Mouse (Mus musculus): Measurements from ENCODE around the gene Gpc2. TPM values are rescaled to one million over a fixed set of nuclear protein-coding genes. Genes with fewer than 3 reads are reported as not detected.

The Gpc2 gene
- polyA plus RNA-seq (2016; fragmentation: Nextera tagmentation; extraction: Ambion mirVana) = 48.0 and 95.4 TPM in 2 replicates

GRCm38 (mm10) chr5:138279585-138280424 is at the start of gene Gpc2, which contains the start of the genes Gm43720 and Stag3:
TSS of gene Gpc2 (minus strand) at chr5:138280005.
TSS of gene Gm43720 (minus strand) at chr5:138279958.
TSS of gene Stag3 (plus strand) at chr5:138280240.
- WGBS = under 1% methylated on average over 56 of the region's 56 CpGs
- Histone ChIP-seq H3K4me1 (replicated peaks) (peaks cover 45% of the 10 kb centered on the region), H3K27ac (peak within 1 kb of the TSS; percentile 96), H3K4me3 (peak within 1 kb of the TSS; percentile 84), H3K36me3 (peaks cover 39% of the 10 kb centered on the region), H3K9me3 (peaks cover 5% of the 10 kb centered on the region), H3K27me3 (ENCODE audit: insufficient read depth, poor library complexity, severe bottlenecking) (peaks cover 14% of the 10 kb centered on the region)
- peak; percentile 99 for DNase-seq (ENCODE audit: low spot score)

GRCm38 (mm10) chr5:138312795-138313194 is 33.0 kb upstream of the Gpc2 start:
- 88% methylated on average over 3 of the region's 3 CpGs for WGBS
- H3K4me3 ChIP-seq = no peak overlapping the region
- no peaks in the 10 kb centered on the region for H3K27me3 ChIP-seq (ENCODE audit: insufficient read depth, poor library complexity, severe bottlenecking)
- H3K4me1 ChIP-seq (replicated peaks) = no peaks in the 10 kb centered on the region
- H3K9me3 ChIP-seq = 0 out of 2 replicates have a peak, but pooled peaks cover under 1% of the 10 kb centered on the region
- no peaks in the 10 kb centered on the region for H3K36me3 ChIP-seq
- H3K27ac ChIP-seq = no peak overlapping the region
- no peak for DNase-seq (ENCODE audit: low spot score)

- no peaks in the 10 kb centered on the region for H3K36me3 ChIP-seq
- H3K27ac ChIP-seq = no peak overlapping the region
- H3K4me3 ChIP-seq = no peak overlapping the region
- H3K27me3 ChIP-seq (ENCODE audit: insufficient read depth, poor library complexity, severe bottlenecking) = no peaks in the 10 kb centered on the region
- 87% methylated on average over 2 of the region's 2 CpGs for WGBS
- no peaks in the 10 kb centered on the region for H3K9me3 ChIP-seq
- DNase-seq (ENCODE audit: low spot score) = no peak
- H3K4me1 ChIP-seq (replicated peaks) = no peaks in the 10 kb centered on the region
These were observed 19.8 kb upstream of the Gpc2 start for GRCm38 (mm10) chr5:138299613-138300012.

- no peaks in the 10 kb centered on the region for H3K4me1 ChIP-seq (replicated peaks)
- H3K4me3 ChIP-seq = no peak overlapping the region
- no peak for DNase-seq (ENCODE audit: low spot score)
- no peaks in the 10 kb centered on the region for H3K36me3 ChIP-seq
- no peaks in the 10 kb centered on the region for H3K9me3 ChIP-seq
- no peaks in the 10 kb centered on the region for H3K27me3 ChIP-seq (ENCODE audit: insufficient read depth, poor library complexity, severe bottlenecking)
- H3K27ac ChIP-seq = no peak overlapping the region
These were observed 14.4 kb upstream of the Gpc2 start for GRCm38 (mm10) chr5:138294158-138294557.

GRCm38 (mm10) chr5:138291638-138292037 is 11.8 kb upstream of the Gpc2 start:
- no peaks in the 10 kb centered on the region for H3K36me3 ChIP-seq
- no peaks in the 10 kb centered on the region for H3K4me1 ChIP-seq (replicated peaks)
- 82% methylated on average over 1 of the region's 1 CpGs for WGBS
- H3K9me3 ChIP-seq = no peaks in the 10 kb centered on the region
- DNase-seq (ENCODE audit: low spot score) = no peak
- no peak overlapping the region for H3K27ac ChIP-seq
- H3K27me3 ChIP-seq (ENCODE audit: insufficient read depth, poor library complexity, severe bottlenecking) = no peaks in the 10 kb centered on the region
- H3K4me3 ChIP-seq = no peak overlapping the region

GRCm38 (mm10) chr5:138287861-138288260 is 8.1 kb upstream of the Gpc2 start:
- Histone ChIP-seq H3K27ac (no peak overlapping the region), H3K9me3 (no peaks in the 10 kb centered on the region), H3K36me3 (no peaks in the 10 kb centered on the region), H3K27me3 (ENCODE audit: insufficient read depth, poor library complexity, severe bottlenecking) (no peaks in the 10 kb centered on the region), H3K4me1 (replicated peaks) (no peaks in the 10 kb centered on the region), H3K4me3 (no peak overlapping the region)
- 83% methylated on average over 3 of the region's 3 CpGs for WGBS
- no peak for DNase-seq (ENCODE audit: low spot score)

GRCm38 (mm10) chr5:138283540-138283939 is 3.7 kb upstream of the Gpc2 start:
- Histone ChIP-seq H3K4me3 (no peak overlapping the region), H3K4me1 (replicated peaks) (peaks cover 8% of the 10 kb centered on the region), H3K9me3 (peaks cover 5% of the 10 kb centered on the region), H3K36me3 (peaks cover 2% of the 10 kb centered on the region; the same call in 1 of the 2 replicates), H3K27ac (no peak overlapping the region), H3K27me3 (ENCODE audit: insufficient read depth, poor library complexity, severe bottlenecking) (peaks cover 14% of the 10 kb centered on the region)
- 51% methylated on average over 1 of the region's 1 CpGs for WGBS
- no peak for DNase-seq (ENCODE audit: low spot score)

GRCm38 (mm10) chr5:138281798-138282197 is 2.0 kb upstream of the Gpc2 start:
- Histone ChIP-seq H3K9me3 (peaks cover 5% of the 10 kb centered on the region), H3K27ac (no peak overlapping the region), H3K36me3 (peaks cover 19% of the 10 kb centered on the region), H3K27me3 (ENCODE audit: insufficient read depth, poor library complexity, severe bottlenecking) (peaks cover 14% of the 10 kb centered on the region), H3K4me3 (no peak overlapping the region), H3K4me1 (replicated peaks) (peaks cover 25% of the 10 kb centered on the region)
- DNase-seq (ENCODE audit: low spot score) = no peak
- 92% methylated on average over 2 of the region's 2 CpGs for WGBS

GRCm38 (mm10) chr5:138280829-138281228 is 1.0 kb upstream of the Gpc2 start:
- DNase-seq (ENCODE audit: low spot score) = no peak
- H3K36me3 ChIP-seq = peaks cover 29% of the 10 kb centered on the region
- 92% methylated on average over 15 of the region's 15 CpGs for WGBS

GRCm38 (mm10) chr5:138280425-138280768 is 592 bp upstream of the Gpc2 start:
- 24% methylated on average over 26 of the region's 26 CpGs for WGBS
- H3K9me3 ChIP-seq = peaks cover 5% of the 10 kb centered on the region
- no peak for DNase-seq (ENCODE audit: low spot score)
- peak overlapping the region; percentile 84 for H3K4me3 ChIP-seq
- H3K27ac ChIP-seq = peak overlapping the region; percentile 64; the same call in 1 of the 2 replicates
- H3K27me3 ChIP-seq (ENCODE audit: insufficient read depth, poor library complexity, severe bottlenecking) = peaks cover 14% of the 10 kb centered on the region
- H3K4me1 ChIP-seq (replicated peaks) = peaks cover 39% of the 10 kb centered on the region
- peaks cover 33% of the 10 kb centered on the region for H3K36me3 ChIP-seq

More at GRCm38 (mm10) chr5:138280829-138281228, 1.0 kb upstream of the Gpc2 start:
- Histone ChIP-seq H3K4me1 (replicated peaks) (peaks cover 35% of the 10 kb centered on the region), H3K4me3 (no peak overlapping the region), H3K27me3 (ENCODE audit: insufficient read depth, poor library complexity, severe bottlenecking) (peaks cover 14% of the 10 kb centered on the region), H3K9me3 (peaks cover 5% of the 10 kb centered on the region), H3K27ac (no peak overlapping the region)

GRCm38 (mm10) chr5:138277994-138278393 is 1.8 kb downstream of the Gpc2 start:
- Histone ChIP-seq H3K36me3 (peaks cover 50% of the 10 kb centered on the region), H3K9me3 (peaks cover 5% of the 10 kb centered on the region), H3K4me3 (peak overlapping the region; percentile 84), H3K4me1 (replicated peaks) (peaks cover 63% of the 10 kb centered on the region), H3K27me3 (ENCODE audit: insufficient read depth, poor library complexity, severe bottlenecking) (peaks cover 14% of the 10 kb centered on the region), H3K27ac (no peak overlapping the region)
- no peak for DNase-seq (ENCODE audit: low spot score)
- WGBS = 83% methylated on average over 7 of the region's 7 CpGs

- 0 out of 2 replicates have a peak, but pooled peaks cover 5% of the 10 kb centered on the region for H3K27me3 ChIP-seq (ENCODE audit: insufficient read depth, poor library complexity, severe bottlenecking)
- H3K4me3 ChIP-seq = peak overlapping the region; percentile 52
- no peaks in the 10 kb centered on the region for H3K9me3 ChIP-seq
- H3K36me3 ChIP-seq = peaks cover 50% of the 10 kb centered on the region
- peak; percentile 70 for DNase-seq (ENCODE audit: low spot score)
- H3K4me1 ChIP-seq (replicated peaks) = peaks cover 89% of the 10 kb centered on the region
- peak overlapping the region; percentile 84 for H3K27ac ChIP-seq
- 14% methylated on average over 41 of the region's 41 CpGs for WGBS
These were observed 4.4 kb downstream of the Gpc2 start for GRCm38 (mm10) chr5:138275216-138276050.
